In genomic region chr10:79932736-79933135, GRCm38 (mm10) we compare ENCODE assay signal across 8 mouse cellular contexts. TPM values are rescaled to one million over a fixed set of nuclear protein-coding genes. Genes with fewer than 3 reads are reported as not detected.
DNase-seq lines count a peak whose midpoint lies in the region; ATAC-seq lines count a peak whose summit lies in the region.

No protein-coding gene starts in this region.

- no peak overlapping the region for H3K4me3 ChIP-seq in liver, embryonic 11.5 days (ENCODE audit: low read depth, low read length)
- H3K4me3 ChIP-seq in heart, embryonic 12.5 days: 0 out of 2 replicates have a peak overlapping the region, but pooled peaks have one; percentile 4
- no peak overlapping the region for H3K4me3 ChIP-seq in kidney, embryonic 14.5 days (ENCODE audit: low read length)

- WGBS in liver, embryonic 11.5 days: 50% methylated on average over 8 of the region's 8 CpGs
- 10% methylated on average over 8 of the region's 8 CpGs for WGBS in heart, embryonic 12.5 days
- 11% methylated on average over 8 of the region's 8 CpGs for WGBS in kidney, embryonic 14.5 days

- H3K9ac ChIP-seq in liver, embryonic 11.5 days (ENCODE audit: low read depth, low read length): peak overlapping the region; percentile 35; the same call in 1 of the 2 replicates
- peak overlapping the region; percentile 46 for H3K9ac ChIP-seq in heart, embryonic 12.5 days
- H3K9ac ChIP-seq in kidney, embryonic 14.5 days (ENCODE audit: low read depth, low read length): peak overlapping the region; percentile 23; the same call in 1 of the 2 replicates

- no peak for ATAC-seq in liver, embryonic 11.5 days (replicated peaks; ENCODE audit: low FRiP score)
- peak; percentile 17; the same call in 1 of the 2 replicates for ATAC-seq in heart, embryonic 12.5 days (ENCODE audit: insufficient number of reproducible peaks, low FRiP score)
- ATAC-seq in kidney, embryonic 14.5 days (ENCODE audit: low FRiP score, low TSS enrichment): peak; percentile 44

- H3K9me3 ChIP-seq in liver, embryonic 11.5 days (ENCODE audit: control insufficient read depth, low read length): no peaks in the 10 kb centered on the region
- H3K9me3 ChIP-seq in heart, embryonic 12.5 days (replicated peaks): no peaks in the 10 kb centered on the region
- H3K9me3 ChIP-seq in kidney, embryonic 14.5 days (ENCODE audit: control insufficient read depth, low read length): no peaks in the 10 kb centered on the region

- peak overlapping the region; percentile 31 for H3K4me2 ChIP-seq in liver, embryonic 11.5 days
- peak overlapping the region; percentile 49 for H3K4me2 ChIP-seq in heart, embryonic 12.5 days
- peak overlapping the region; percentile 30 for H3K4me2 ChIP-seq in kidney, embryonic 14.5 days (replicated peaks; ENCODE audit: low read depth, low read length)

- peaks cover 23% of the 10 kb centered on the region for H3K36me3 ChIP-seq in liver, embryonic 11.5 days (ENCODE audit: control insufficient read depth, insufficient read depth, low read length)
- peaks cover 48% of the 10 kb centered on the region for H3K36me3 ChIP-seq in heart, embryonic 12.5 days
- peaks cover 41% of the 10 kb centered on the region for H3K36me3 ChIP-seq in kidney, embryonic 14.5 days (ENCODE audit: control insufficient read depth, insufficient read depth, low read length)

- DNase-seq in liver, embryonic 11.5 days (ENCODE audit: low spot score): no peak
- no peak for DNase-seq in liver
- DNase-seq in cerebellum, postnatal 25 days: peak; percentile 63 to 73
- DNase-seq in lung, postnatal 36 days: peak; percentile 78
- peak; percentile 73 for DNase-seq in testis, postnatal 10 days (ENCODE audit: low spot score)
- no peak for DNase-seq in thymus, postnatal 10 days (ENCODE audit: low spot score in 2 of 2)

- no peaks in the 10 kb centered on the region for H3K27me3 ChIP-seq in liver, embryonic 11.5 days (replicated peaks; ENCODE audit: control insufficient read depth, insufficient read depth, low read length)
- H3K27me3 ChIP-seq in heart, embryonic 12.5 days (replicated peaks): no peaks in the 10 kb centered on the region
- no peaks in the 10 kb centered on the region for H3K27me3 ChIP-seq in kidney, embryonic 14.5 days (ENCODE audit: control insufficient read depth, insufficient read depth, low read length)

- peaks cover 67% of the 10 kb centered on the region for H3K4me1 ChIP-seq in liver, embryonic 11.5 days (replicated peaks; ENCODE audit: control insufficient read depth, insufficient read depth, low read length)
- peaks cover 91% of the 10 kb centered on the region for H3K4me1 ChIP-seq in heart, embryonic 12.5 days (replicated peaks)
- H3K4me1 ChIP-seq in kidney, embryonic 14.5 days (ENCODE audit: control insufficient read depth, insufficient read depth, low read length): peaks cover 75% of the 10 kb centered on the region

- H3K27ac ChIP-seq in liver, embryonic 11.5 days (ENCODE audit: low read depth, low read length): 0 out of 2 replicates have a peak overlapping the region, but pooled peaks have one; percentile 39
- H3K27ac ChIP-seq in heart, embryonic 12.5 days (ENCODE audit: poor library complexity, severe bottlenecking): peak overlapping the region; percentile 75
- peak overlapping the region; percentile 53 for H3K27ac ChIP-seq in kidney, embryonic 14.5 days (ENCODE audit: low read depth, low read length)

RNA-seq across cellular contexts. Expression of gene Arid3a, which starts 5.9 kb away (rescaled TPM):
- 10.8 and 12.4 TPM in 2 replicates for polyA plus RNA-seq in liver, embryonic 11.5 days (2014; fragmentation: Nextera tagmentation; extraction: Ambion mirVana)
- 6.3 and 8.3 TPM in 2 replicates for polyA plus RNA-seq in heart, embryonic 12.5 days (2016; fragmentation: Nextera tagmentation; extraction: Ambion mirVana)
- polyA plus RNA-seq in kidney, embryonic 14.5 days (2014; fragmentation: Nextera tagmentation; extraction: Ambion mirVana): 12.0 and 12.3 TPM in 2 replicates

RNA-seq across cellular contexts. Expression of gene R3hdm4, which starts 11.7 kb away (rescaled TPM):
- 99.4 and 104 TPM in 2 replicates for polyA plus RNA-seq in liver, embryonic 11.5 days (2014; fragmentation: Nextera tagmentation; extraction: Ambion mirVana)
- 92.8 and 97.3 TPM in 2 replicates for polyA plus RNA-seq in heart, embryonic 12.5 days (2016; fragmentation: Nextera tagmentation; extraction: Ambion mirVana)
- polyA plus RNA-seq in kidney, embryonic 14.5 days (2014; fragmentation: Nextera tagmentation; extraction: Ambion mirVana): 102 and 137 TPM in 2 replicates

RNA-seq across cellular contexts. Expression of gene Kiss1r, which starts 16.0 kb away (rescaled TPM):
- polyA plus RNA-seq in liver, embryonic 11.5 days (2014; fragmentation: Nextera tagmentation; extraction: Ambion mirVana): 0.66 and 0.75 TPM in 2 replicates
- 0.45 and 0.55 TPM in 2 replicates for polyA plus RNA-seq in heart, embryonic 12.5 days (2016; fragmentation: Nextera tagmentation; extraction: Ambion mirVana)
- polyA plus RNA-seq in kidney, embryonic 14.5 days (2014; fragmentation: Nextera tagmentation; extraction: Ambion mirVana): 0.47 and 0.61 TPM in 2 replicates

RNA-seq across cellular contexts. Expression of gene Gm26602, which starts 22.1 kb away (rescaled TPM):
- 7.4 TPM in 1 of 2 replicates, not detected in the other for polyA plus RNA-seq in liver, embryonic 11.5 days (2014; fragmentation: Nextera tagmentation; extraction: Ambion mirVana)
- polyA plus RNA-seq in heart, embryonic 12.5 days (2016; fragmentation: Nextera tagmentation; extraction: Ambion mirVana): 16.8 and 19.3 TPM in 2 replicates
- polyA plus RNA-seq in kidney, embryonic 14.5 days (2014; fragmentation: Nextera tagmentation; extraction: Ambion mirVana): 4.6 and 10.8 TPM in 2 replicates

RNA-seq across cellular contexts. Expression of gene Med16, which starts 24.0 kb away (rescaled TPM):
- 32.6 and 37.4 TPM in 2 replicates for polyA plus RNA-seq in liver, embryonic 11.5 days (2014; fragmentation: Nextera tagmentation; extraction: Ambion mirVana)
- 48.3 and 50.1 TPM in 2 replicates for polyA plus RNA-seq in heart, embryonic 12.5 days (2016; fragmentation: Nextera tagmentation; extraction: Ambion mirVana)
- polyA plus RNA-seq in kidney, embryonic 14.5 days (2014; fragmentation: Nextera tagmentation; extraction: Ambion mirVana): 48.0 and 61.2 TPM in 2 replicates

Comparison
In these comparisons a context has a peak if more than half of its experiments do, and no peak if none do; other contexts are left out.
1. DNase-seq: peak in cerebellum, postnatal 25 days (2 of 2), lung, postnatal 36 days (single experiment) and testis, postnatal 10 days (single experiment); none in liver, embryonic 11.5 days (single experiment), liver (single experiment) and thymus, postnatal 10 days (0 of 2).
2. Peak in every context shown above with its lines, with median percentiles within 50 percentile points of each other: H3K27ac ChIP-seq, H3K4me2 ChIP-seq and H3K9ac ChIP-seq.